Comparison of ENCODE assay signal across 8 mouse cellular contexts in the genomic region with DNA sequence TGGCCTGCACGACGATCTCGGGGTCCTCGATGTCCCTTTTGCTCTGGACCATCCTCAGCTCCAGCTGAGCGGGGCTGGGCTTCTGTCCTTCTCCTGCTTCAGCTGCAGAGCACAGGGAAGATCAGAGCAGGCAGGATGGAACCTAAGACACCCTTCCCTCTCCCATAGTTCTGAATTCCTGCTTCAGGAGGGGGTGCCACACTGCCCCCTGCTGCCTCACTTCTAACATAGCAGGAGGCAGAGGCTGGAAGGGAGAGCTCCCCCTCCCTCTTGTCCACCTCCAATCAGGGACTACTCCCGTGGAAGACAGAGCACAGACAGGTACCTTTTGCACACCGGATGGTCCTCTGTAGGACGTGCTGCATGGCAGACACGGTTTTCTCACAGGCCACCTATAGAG. TPM values are rescaled to one million over a fixed set of nuclear protein-coding genes. Genes with fewer than 3 reads are reported as not detected.
DNase-seq lines count a peak whose midpoint lies in the region; ATAC-seq and TF ChIP-seq lines count a peak whose summit lies in the region.

No protein-coding gene starts in this region.

- no peak overlapping the region for H3K27ac ChIP-seq in cerebellum, adult 2 months (ENCODE audit: insufficient read depth, low read length)
- no peak overlapping the region for H3K27ac ChIP-seq in left cerebral cortex, adult 2 months
- H3K27ac ChIP-seq in ES-Bruce4 (ENCODE audit: insufficient read depth, low read length), result no peak overlapping the region
- H3K27ac ChIP-seq in liver, embryonic 13.5 days, result no peak overlapping the region
- H3K27ac ChIP-seq in forebrain, embryonic 13.5 days, result no peak overlapping the region

- TF ChIP-seq POLR2A in cerebellum, adult 2 months (IDR thresholded peaks at IDR 0.05; ENCODE audit: borderline replicate concordance, insufficient read depth, low read length), result no peak
- no peak for TF ChIP-seq POLR2A in ES-Bruce4 (IDR thresholded peaks at IDR 0.05; ENCODE audit: insufficient read depth, low read length)

- no peaks in the 10 kb centered on the region for H3K36me3 ChIP-seq in ES-Bruce4 (ENCODE audit: control insufficient read depth, insufficient read depth, low read length, poor library complexity, severe bottlenecking)
- H3K36me3 ChIP-seq in liver, embryonic 13.5 days, result peaks cover 20% of the 10 kb centered on the region
- peaks cover 6% of the 10 kb centered on the region for H3K36me3 ChIP-seq in forebrain, embryonic 13.5 days (ENCODE audit: poor library complexity, severe bottlenecking)

- no peaks in the 10 kb centered on the region for H3K9me3 ChIP-seq in ES-Bruce4 (replicated peaks; ENCODE audit: control insufficient read depth, insufficient read depth, low read length, poor library complexity, severe bottlenecking)
- H3K9me3 ChIP-seq in liver, embryonic 13.5 days (replicated peaks), result no peaks in the 10 kb centered on the region
- no peaks in the 10 kb centered on the region for H3K9me3 ChIP-seq in forebrain, embryonic 13.5 days (replicated peaks)

- intact Hi-C loops in left cerebral cortex, adult 2 months (cut with DNase I), result loop anchor here (1.0 kb wide), 1 partner anchor 46 kb away; no protein-coding TSS in a partner anchor
- intact Hi-C loops in left cerebral cortex, postnatal 25 days (cut with DNase I), result loop anchor here (10.0 kb wide), 1 partner anchor 164 kb away; no protein-coding TSS in a partner anchor

- peaks cover 10% of the 10 kb centered on the region for H3K4me1 ChIP-seq in cerebellum, adult 2 months (ENCODE audit: control insufficient read depth, insufficient read depth, low read length)
- peaks cover 1% of the 10 kb centered on the region for H3K4me1 ChIP-seq in ES-Bruce4 (ENCODE audit: control insufficient read depth, insufficient read depth, low read length)
- H3K4me1 ChIP-seq in liver, embryonic 13.5 days (replicated peaks), result no peaks in the 10 kb centered on the region
- H3K4me1 ChIP-seq in forebrain, embryonic 13.5 days, result no peaks in the 10 kb centered on the region

- TF ChIP-seq EP300 in ES-Bruce4 (IDR thresholded peaks at IDR 0.05; ENCODE audit: insufficient read depth, low read depth, low read length), result no peak

- no peak overlapping the region for H3K9ac ChIP-seq in ES-Bruce4 (ENCODE audit: low read depth, poor library complexity, severe bottlenecking)
- H3K9ac ChIP-seq in liver, embryonic 13.5 days, result no peak overlapping the region
- H3K9ac ChIP-seq in forebrain, embryonic 13.5 days, result no peak overlapping the region

- no peak for DNase-seq in cerebellum, adult 2 months
- DNase-seq in cerebellum, adult 11 months, result no peak
- DNase-seq in left cerebral cortex, adult 2 months (ENCODE audit: extremely low spot score in 1 of 2, low spot score in 2 of 2), result no peak
- no peak for DNase-seq in left cerebral cortex, postnatal 25 days (ENCODE audit: low spot score in 2 of 2)
- no peak for DNase-seq in liver, embryonic 13.5 days
- no peak for DNase-seq in urinary bladder, postnatal 36 days (ENCODE audit: low spot score in 2 of 2)

- H3K4me3 ChIP-seq in cerebellum, adult 2 months (replicated peaks; ENCODE audit: insufficient read depth, low read depth, low read length), result no peak overlapping the region
- H3K4me3 ChIP-seq in left cerebral cortex, adult 2 months, result no peak overlapping the region
- no peak overlapping the region for H3K4me3 ChIP-seq in ES-Bruce4 (ENCODE audit: low read depth, low read length)
- H3K4me3 ChIP-seq in liver, embryonic 13.5 days (replicated peaks), result no peak overlapping the region
- no peak overlapping the region for H3K4me3 ChIP-seq in forebrain, embryonic 13.5 days

- no peaks in the 10 kb centered on the region for H3K27me3 ChIP-seq in cerebellum, adult 2 months (ENCODE audit: control insufficient read depth, insufficient read depth, low read length)
- no peaks in the 10 kb centered on the region for H3K27me3 ChIP-seq in ES-Bruce4 (ENCODE audit: control insufficient read depth, insufficient read depth, low read length, poor library complexity, severe bottlenecking)
- no peaks in the 10 kb centered on the region for H3K27me3 ChIP-seq in liver, embryonic 13.5 days
- H3K27me3 ChIP-seq in forebrain, embryonic 13.5 days, result no peaks in the 10 kb centered on the region

- peak; percentile 72 for TF ChIP-seq CTCF in cerebellum, adult 2 months (IDR thresholded peaks at IDR 0.05; ENCODE audit: borderline replicate concordance, insufficient read depth, low read depth, low read length)
- TF ChIP-seq CTCF in left cerebral cortex, adult 2 months (IDR thresholded peaks at IDR 0.05), result peak; percentile 77
- peak; percentile 79 for TF ChIP-seq CTCF in ES-Bruce4 (IDR thresholded peaks at IDR 0.05; ENCODE audit: low read depth, low read length)

- ATAC-seq in liver, embryonic 13.5 days (ENCODE audit: low read depth), result peak; percentile 22; the same call in 1 of the 2 replicates
- ATAC-seq in forebrain, embryonic 13.5 days, result no peak

- 57% methylated on average over 9 of the region's 9 CpGs for WGBS in cerebellum, adult 2 months
- 71% methylated on average over 9 of the region's 9 CpGs for WGBS in liver, embryonic 13.5 days (ENCODE audit: insufficient replicate concordance)
- 68% methylated on average over 9 of the region's 9 CpGs for WGBS in forebrain, embryonic 13.5 days

- no peak overlapping the region for H3K4me2 ChIP-seq in liver, embryonic 13.5 days
- no peak overlapping the region for H3K4me2 ChIP-seq in forebrain, embryonic 13.5 days

RNA-seq across cellular contexts. Expression of a gene that starts 15.3 kb away (rescaled TPM):
- polyA plus RNA-seq in cerebellum, adult 2 months (2012; rRNA removed), result 112 and 120 TPM in 2 replicates
- total RNA-seq in left cerebral cortex, adult 2 months (2021), result 10 to 100 TPM; 41.0 to 41.7 TPM
- total RNA-seq in left cerebral cortex, postnatal 25 days (2021), result 10 to 100 TPM; 39.5 to 42.4 TPM
- 212 and 214 TPM in 2 replicates for polyA plus RNA-seq in ES-Bruce4 (2011; ENCODE audit: insufficient read depth, insufficient read length, low read depth, missing spikeins)
- 97.6 and 107 TPM in 2 replicates for polyA plus RNA-seq in liver, embryonic 13.5 days (2015; fragmentation: Nextera tagmentation; extraction: Ambion mirVana)
- 91.7 and 116 TPM in 2 replicates for polyA plus RNA-seq in forebrain, embryonic 13.5 days (2015; fragmentation: Nextera tagmentation; extraction: Ambion mirVana)

RNA-seq across cellular contexts. Expression of a gene that starts 24.0 kb away (rescaled TPM):
- 82.0 and 83.5 TPM in 2 replicates for polyA plus RNA-seq in cerebellum, adult 2 months (2012; rRNA removed)
- 100 to 1,000 TPM; 114 to 118 TPM for total RNA-seq in left cerebral cortex, adult 2 months (2021)
- 100 to 1,000 TPM; 109 to 122 TPM for total RNA-seq in left cerebral cortex, postnatal 25 days (2021)
- polyA plus RNA-seq in ES-Bruce4 (2011; ENCODE audit: insufficient read depth, insufficient read length, low read depth, missing spikeins), result 13.7 and 14.6 TPM in 2 replicates
- 5.8 and 7.0 TPM in 2 replicates for polyA plus RNA-seq in liver, embryonic 13.5 days (2015; fragmentation: Nextera tagmentation; extraction: Ambion mirVana)
- polyA plus RNA-seq in forebrain, embryonic 13.5 days (2015; fragmentation: Nextera tagmentation; extraction: Ambion mirVana), result 7.3 and 10.1 TPM in 2 replicates

RNA-seq across cellular contexts. Expression of a gene that starts 28.0 kb away (rescaled TPM):
- 596 and 620 TPM in 2 replicates for polyA plus RNA-seq in cerebellum, adult 2 months (2012; rRNA removed)
- total RNA-seq in left cerebral cortex, adult 2 months (2021), result 100 to 1,000 TPM; 339 to 348 TPM
- total RNA-seq in left cerebral cortex, postnatal 25 days (2021), result 100 to 1,000 TPM; 349 to 350 TPM
- polyA plus RNA-seq in ES-Bruce4 (2011; ENCODE audit: insufficient read depth, insufficient read length, low read depth, missing spikeins), result 132 and 136 TPM in 2 replicates
- 160 and 177 TPM in 2 replicates for polyA plus RNA-seq in liver, embryonic 13.5 days (2015; fragmentation: Nextera tagmentation; extraction: Ambion mirVana)
- polyA plus RNA-seq in forebrain, embryonic 13.5 days (2015; fragmentation: Nextera tagmentation; extraction: Ambion mirVana), result 354 and 366 TPM in 2 replicates
